Mouse (Mus musculus) spleen, adult 2 months (tissue): ENCODE data around the gene Dbnl. TPM values are rescaled to one million over a fixed set of nuclear protein-coding genes. Genes with fewer than 3 reads are reported as not detected.

Experiments
- DNase-seq, 2 experiments: peaks; one replicate each; pipeline versions ENCODE4 v3.0.0 to v3.0.0-alpha.2; 2012 to 2021; ENCODE audit warnings: low spot score in 2 of 2, low read depth in 1 of 2
- H3K27ac ChIP-seq: fragments of 200-500 bp; 2 replicates; pipeline ENCODE4 v1.5.1; 2012; ENCODE audit warnings: low read length, inconsistent platforms; ENCODE audit not compliant: insufficient read depth
- H3K27me3 ChIP-seq: fragments of 200-500 bp; 2 replicates; pipeline ENCODE4 v1.6.1; 2012; ENCODE audit warnings: mild to moderate bottlenecking, moderate library complexity, low read length, inconsistent platforms; ENCODE audit not compliant: control insufficient read depth, insufficient read depth
- H3K36me3 ChIP-seq: fragments of 200-500 bp; 2 replicates; pipeline ENCODE4 v1.6.1; 2012; ENCODE audit warnings: mild to moderate bottlenecking, low read length, inconsistent platforms; ENCODE audit not compliant: control insufficient read depth, insufficient read depth
- H3K4me1 ChIP-seq: fragments of 200-500 bp; 2 replicates; pipeline ENCODE4 v1.6.1; 2011; ENCODE audit warnings: inconsistent platforms; ENCODE audit not compliant: control insufficient read depth, insufficient read depth, insufficient read length
- H3K4me3 ChIP-seq: fragments of 200-500 bp; 2 replicates; pipeline ENCODE4 v1.5.1; 2011; ENCODE audit warnings: mild to moderate bottlenecking, inconsistent platforms; ENCODE audit not compliant: insufficient read depth, insufficient read length; ENCODE audit errors: extremely low read depth
- CTCF ChIP-seq: fragments of 200-500 bp; IDR thresholded peaks from 2 replicates; pipeline ENCODE4 v1.5.1; 2011; ENCODE audit warnings: mild to moderate bottlenecking, inconsistent platforms; ENCODE audit not compliant: insufficient read depth, insufficient read length, insufficient replicate concordance; ENCODE audit errors: extremely low read depth
- POLR2A ChIP-seq: fragments of 200-500 bp; IDR thresholded peaks from 2 replicates; pipeline ENCODE4 v1.6.1; 2011; ENCODE audit warnings: low read depth, low read length, inconsistent platforms
- whole genome bisulfite sequencing: fragments of 180-500 bp; shearing (Covaris S2); methylation state at CpG from one replicate; pipeline ENCODE4 v1.1.7; 2018; 5-methylcytosine and 5-hydroxymethylcytosine counted together
- polyA plus RNA-seq: library from polyadenylated mRNA; depleted of rRNA; stranded (reverse); fragments of >200 nt; gene quantifications from 2 replicates; pipeline ENCODE4 v1.2.3, GENCODE M21; 2012

The Dbnl gene
- polyA plus RNA-seq, 1 experiment, result 104 TPM

DNA sequence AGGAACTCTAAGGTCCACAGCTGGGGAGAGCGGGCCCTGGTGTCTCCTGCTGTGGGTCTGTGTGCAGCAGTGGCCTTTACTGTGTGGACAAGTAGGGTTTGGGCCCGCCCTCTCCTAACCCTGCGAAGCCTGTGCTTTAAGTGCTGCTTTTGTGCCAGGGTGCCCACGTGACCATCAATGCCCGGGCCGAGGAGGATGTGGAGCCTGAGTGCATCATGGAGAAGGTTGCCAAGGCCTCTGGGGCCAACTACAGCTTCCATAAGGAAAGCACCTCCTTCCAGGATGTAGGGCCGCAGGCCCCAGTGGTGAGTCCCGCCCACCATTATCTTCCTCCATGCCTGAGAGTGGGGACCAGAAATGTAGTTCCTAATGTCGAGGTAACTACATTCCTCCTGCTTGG, 7.0 kb downstream of the Dbnl start:
- 89% methylated on average over 9 of the region's 9 CpGs for WGBS
- Histone ChIP-seq H3K27ac (no peak overlapping the region), H3K36me3 (peaks cover 68% of the 10 kb centered on the region)

DNA sequence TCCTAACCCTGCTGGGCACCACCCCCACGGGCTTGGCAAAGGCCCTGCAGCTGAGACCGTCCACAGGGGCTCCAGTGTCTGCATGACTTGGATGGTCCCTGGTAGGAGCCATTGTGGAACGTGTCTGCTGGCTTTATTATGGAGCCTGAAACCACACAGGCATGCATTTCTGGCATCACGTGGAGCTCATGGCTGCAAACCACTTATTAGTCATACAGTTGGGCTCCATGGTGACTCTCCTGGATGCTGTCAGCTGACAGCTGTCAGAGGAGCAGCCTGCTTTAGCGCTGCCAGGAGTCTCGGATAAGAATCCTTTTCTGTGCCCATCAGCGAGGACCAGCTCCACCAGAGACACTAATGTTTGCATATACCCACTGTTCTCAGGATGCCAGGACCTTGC, 7.4 kb downstream of the Dbnl start:
- no peak overlapping the region for H3K27ac ChIP-seq
- H3K27me3 ChIP-seq, result no peaks in the 10 kb centered on the region
- no peak for DNase-seq
- no peak overlapping the region for H3K4me3 ChIP-seq
- 91% methylated on average over 7 of the region's 7 CpGs for WGBS
- TF ChIP-seq CTCF (no peak), POLR2A (no peak)
- H3K4me1 ChIP-seq, result peaks cover 4% of the 10 kb centered on the region; the same call in 1 of the 2 replicates
- peaks cover 72% of the 10 kb centered on the region for H3K36me3 ChIP-seq

More for the DNA sequence above, 7.0 kb downstream of the Dbnl start:
- no peak for DNase-seq
- Histone ChIP-seq H3K4me1 (peaks cover 6% of the 10 kb centered on the region; the same call in 1 of the 2 replicates), H3K27me3 (no peaks in the 10 kb centered on the region), H3K4me3 (no peak overlapping the region)
- TF ChIP-seq CTCF (no peak), POLR2A (no peak)

DNA sequence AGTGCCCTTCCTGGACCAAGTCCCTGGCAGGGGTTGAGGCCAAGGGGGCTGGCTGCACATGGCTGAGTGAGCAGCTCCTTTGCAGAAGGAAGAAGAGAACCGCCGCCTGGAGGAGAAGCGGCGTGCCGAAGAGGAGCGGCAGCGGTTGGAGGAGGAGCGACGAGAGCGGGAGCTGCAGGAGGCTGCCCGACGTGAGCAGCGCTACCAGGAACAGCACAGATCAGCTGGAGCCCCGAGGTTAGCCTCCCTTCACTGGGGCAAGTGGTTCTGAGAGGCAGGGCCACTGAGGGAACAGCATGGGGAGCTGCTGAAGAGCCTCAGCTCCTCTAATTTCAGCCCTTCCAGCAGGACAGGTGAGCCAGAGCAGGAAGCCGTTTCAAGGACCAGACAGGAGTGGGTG, 8.7 kb downstream of the Dbnl start:
- Histone ChIP-seq H3K36me3 (peaks cover 75% of the 10 kb centered on the region), H3K27me3 (no peaks in the 10 kb centered on the region), H3K27ac (no peak overlapping the region), H3K4me3 (no peak overlapping the region), H3K4me1 (no peaks in the 10 kb centered on the region; the same call in 1 of the 2 replicates)
- no peak for DNase-seq
- no peak for TF ChIP-seq CTCF
- no peak for TF ChIP-seq POLR2A
- WGBS, result 91% methylated on average over 15 of the region's 15 CpGs

DNA sequence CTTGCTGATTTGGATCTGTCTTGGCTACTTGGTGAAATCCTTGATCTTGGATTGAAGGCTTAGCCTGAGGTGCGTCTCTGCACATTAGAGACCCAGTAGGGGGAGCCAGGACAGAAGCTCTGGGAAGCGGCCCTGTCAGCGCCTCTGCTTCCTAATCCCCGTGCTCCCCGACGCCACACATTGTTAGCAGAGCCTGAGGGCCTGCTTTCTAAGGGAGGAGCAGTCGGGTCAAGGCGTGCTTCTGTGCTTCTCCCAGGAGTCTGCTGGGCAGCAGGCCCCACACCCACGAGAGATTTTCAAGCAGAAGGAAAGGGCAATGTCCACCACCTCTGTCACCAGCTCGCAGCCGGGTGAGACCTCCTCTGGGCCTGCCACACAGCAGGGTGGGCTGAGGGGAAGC, 9.1 kb downstream of the Dbnl start:
- DNase-seq, result no peak
- Histone ChIP-seq H3K4me1 (peaks cover 2% of the 10 kb centered on the region; the same call in 1 of the 2 replicates), H3K27ac (no peak overlapping the region), H3K27me3 (no peaks in the 10 kb centered on the region), H3K36me3 (peaks cover 71% of the 10 kb centered on the region), H3K4me3 (no peak overlapping the region)
- WGBS, result 90% methylated on average over 11 of the region's 11 CpGs
- TF ChIP-seq CTCF (no peak), POLR2A (no peak)

DNA sequence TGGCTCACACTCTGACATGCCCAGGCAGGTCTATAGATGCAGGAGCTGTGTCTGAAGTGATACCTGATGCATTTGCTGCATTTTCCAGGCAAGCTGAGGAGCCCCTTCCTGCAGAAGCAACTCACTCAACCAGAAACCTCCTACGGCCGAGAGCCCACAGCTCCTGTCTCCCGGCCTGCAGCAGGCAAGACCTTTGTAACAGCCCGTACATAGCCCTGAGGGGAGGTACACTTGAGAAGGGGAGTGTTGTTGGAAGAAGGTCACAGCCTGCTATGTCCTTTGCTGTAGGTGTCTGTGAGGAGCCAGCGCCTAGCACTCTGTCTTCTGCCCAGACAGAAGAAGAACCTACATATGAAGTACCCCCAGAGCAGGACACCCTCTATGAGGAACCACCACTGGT, 9.6 kb downstream of the Dbnl start:
- DNase-seq, result no peak
- Histone ChIP-seq H3K36me3 (peaks cover 69% of the 10 kb centered on the region), H3K27me3 (no peaks in the 10 kb centered on the region), H3K27ac (no peak overlapping the region), H3K4me3 (no peak overlapping the region), H3K4me1 (peaks cover 8% of the 10 kb centered on the region; the same call in 1 of the 2 replicates)
- TF ChIP-seq POLR2A (no peak), CTCF (no peak)
- WGBS, result 91% methylated on average over 5 of the region's 5 CpGs

DNA sequence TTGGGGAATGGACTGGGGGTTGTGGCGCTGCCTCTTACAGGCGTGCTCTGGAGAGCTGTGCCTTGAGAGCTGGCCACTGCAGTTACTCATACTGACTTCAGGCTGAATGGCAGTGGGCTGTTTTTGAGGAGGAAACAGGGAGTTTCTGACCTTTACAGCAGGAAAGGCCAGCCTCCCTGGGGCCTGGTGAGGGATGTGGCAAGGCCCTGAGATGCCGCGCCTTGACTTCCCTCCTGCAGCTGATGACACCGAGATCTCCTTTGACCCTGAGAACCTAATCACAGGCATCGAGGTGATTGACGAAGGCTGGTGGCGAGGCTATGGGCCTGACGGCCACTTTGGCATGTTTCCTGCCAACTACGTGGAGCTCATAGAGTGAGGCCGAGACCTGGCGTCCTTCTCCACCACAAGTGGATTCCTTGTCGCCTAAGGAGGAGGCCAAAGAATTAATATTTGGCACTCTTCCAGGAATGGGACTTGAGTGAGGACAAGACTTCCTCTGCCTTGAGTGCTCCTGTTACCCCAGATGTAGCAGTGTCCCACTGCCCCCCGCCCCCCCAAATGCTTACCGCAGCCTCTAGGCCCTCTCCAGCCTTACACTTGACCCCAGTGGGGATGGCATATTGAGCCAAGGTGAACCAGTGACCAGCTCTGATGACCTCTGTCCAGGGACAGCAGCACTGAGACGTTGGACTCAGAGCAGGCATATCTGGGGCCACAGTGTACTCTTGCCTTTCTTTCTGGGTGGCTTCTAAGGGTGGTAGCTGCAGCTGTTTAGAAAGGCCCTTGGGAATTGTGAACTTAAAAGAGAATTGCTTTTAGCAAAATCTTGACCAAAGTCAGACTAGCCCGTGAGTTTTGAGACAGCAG, 11.6 kb downstream of the Dbnl start:
- peaks cover 59% of the 10 kb centered on the region for H3K36me3 ChIP-seq
- no peak for DNase-seq
- no peaks in the 10 kb centered on the region for H3K27me3 ChIP-seq
- peaks cover 10% of the 10 kb centered on the region; the same call in 1 of the 2 replicates for H3K4me1 ChIP-seq
- no peak overlapping the region for H3K27ac ChIP-seq
- 84% methylated on average over 17 of the region's 17 CpGs for WGBS
- no peak overlapping the region for H3K4me3 ChIP-seq
- TF ChIP-seq POLR2A, result no peak
- TF ChIP-seq CTCF, result no peak

DNA sequence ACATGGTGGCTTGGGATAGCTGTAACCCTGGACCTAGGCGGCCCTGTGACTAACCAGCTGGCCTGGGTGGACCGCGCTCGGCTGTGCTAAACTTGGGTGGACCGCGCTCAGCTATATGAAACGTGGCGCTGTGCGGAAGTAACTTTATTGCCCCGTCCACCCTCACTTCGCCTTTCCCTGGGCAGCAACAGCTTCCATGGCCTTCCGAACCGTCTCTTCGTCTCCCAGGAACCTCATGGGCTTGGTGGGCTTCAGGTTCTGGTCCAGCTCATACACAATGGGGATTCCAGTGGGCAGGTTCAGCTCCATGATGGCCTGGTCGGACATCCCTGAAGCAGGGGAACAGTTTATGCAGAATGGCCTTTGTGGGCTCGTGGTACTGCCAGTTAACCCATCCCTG, 13.2 kb downstream of the Dbnl start:
- Histone ChIP-seq H3K36me3 (peaks cover 43% of the 10 kb centered on the region), H3K27me3 (no peaks in the 10 kb centered on the region), H3K4me1 (peaks cover 10% of the 10 kb centered on the region; the same call in 1 of the 2 replicates), H3K4me3 (no peak overlapping the region), H3K27ac (no peak overlapping the region)
- no peak for DNase-seq
- WGBS, result 94% methylated on average over 16 of the region's 16 CpGs
- TF ChIP-seq POLR2A (no peak), CTCF (no peak)
